Mouse (Mus musculus) layer of hippocampus, postnatal 14 days (tissue): Measurements from ENCODE around the gene Idua. TPM values are rescaled to one million over a fixed set of nuclear protein-coding genes. Genes with fewer than 3 reads are reported as not detected.

Experiments used
- DNase-seq, 2 experiments: peaks; one replicate each; pipeline ENCODE4 v3.0.0; 2021 to 2022; ENCODE audit warnings: low spot score in 2 of 2, mixed read lengths in 1 of 2
- total RNA-seq, 2 experiments: library from RNA; stranded (reverse); gene quantifications; 2 replicates each; pipeline ENCODE4 v1.2.3; 2021

Gene Idua
- total RNA-seq, 2 experiments from 2014 or later, result 10.1 to 10.9 TPM

- no peak for DNase-seq
Observed at GRCm38 (mm10) chr5:108654444-108654990, 5.6 kb upstream of the Idua start.

GRCm38 (mm10) chr5:108655381-108655780 is 4.8 kb upstream of the Idua start:
- no peak for DNase-seq

GRCm38 (mm10) chr5:108655891-108656650 is 4.1 kb upstream of the Idua start:
- no peak for DNase-seq

GRCm38 (mm10) chr5:108657406-108657805 is 2.7 kb upstream of the Idua start:
- DNase-seq, result no peak

GRCm38 (mm10) chr5:108658611-108659010 is 1.5 kb upstream of the Idua start:
- no peak for DNase-seq

GRCm38 (mm10) chr5:108660632-108661268 is 619 bp downstream of the Idua start:
- DNase-seq, result peak; percentile 86 to 92

- DNase-seq, result no peak
Observed at GRCm38 (mm10) chr5:108662772-108663171, 2.6 kb downstream of the Idua start.

- DNase-seq, result no peak
Observed at GRCm38 (mm10) chr5:108665066-108665465, 4.9 kb downstream of the Idua start.

- no peak for DNase-seq
Observed at GRCm38 (mm10) chr5:108667370-108667769, 7.2 kb downstream of the Idua start.

GRCm38 (mm10) chr5:108668387-108668932 is 8.3 kb downstream of the Idua start:
- DNase-seq, result no peak

GRCm38 (mm10) chr5:108668977-108669936 is 9.1 kb downstream of the Idua start, which contains the start of gene Dgkq:
Dgkq (minus strand) TSS chr5:108669672.
- DNase-seq, result peak; percentile 87 to 91

- no peak for DNase-seq
Observed at GRCm38 (mm10) chr5:108669986-108670385, 9.9 kb downstream of the Idua start.

GRCm38 (mm10) chr5:108670785-108671184 is 10.7 kb downstream of the Idua start:
- peak in 1 of 2 experiments; percentile 41 for DNase-seq

GRCm38 (mm10) chr5:108671757-108672156 is 11.6 kb downstream of the Idua start:
- DNase-seq, result no peak

GRCm38 (mm10) chr5:108674624-108675023 is 14.5 kb downstream of the Idua start:
- no peak for DNase-seq

- no peak for DNase-seq
Observed at GRCm38 (mm10) chr5:108675251-108675816, 15.2 kb downstream of the Idua start, which contains the start of gene Slc26a1. Slc26a1 (minus strand) TSS chr5:108675569.

- no peak for DNase-seq
Observed at GRCm38 (mm10) chr5:108676772-108677498, 16.8 kb downstream of the Idua start.

- DNase-seq, result peak; percentile 79 to 85
Observed at GRCm38 (mm10) chr5:108677605-108678295, 17.6 kb downstream of the Idua start.

- DNase-seq, result no peak
Observed at GRCm38 (mm10) chr5:108678296-108678854, 18.2 kb downstream of the Idua start.
